Comparison of ENCODE assay signal across 8 mouse cellular contexts in the genomic region with DNA sequence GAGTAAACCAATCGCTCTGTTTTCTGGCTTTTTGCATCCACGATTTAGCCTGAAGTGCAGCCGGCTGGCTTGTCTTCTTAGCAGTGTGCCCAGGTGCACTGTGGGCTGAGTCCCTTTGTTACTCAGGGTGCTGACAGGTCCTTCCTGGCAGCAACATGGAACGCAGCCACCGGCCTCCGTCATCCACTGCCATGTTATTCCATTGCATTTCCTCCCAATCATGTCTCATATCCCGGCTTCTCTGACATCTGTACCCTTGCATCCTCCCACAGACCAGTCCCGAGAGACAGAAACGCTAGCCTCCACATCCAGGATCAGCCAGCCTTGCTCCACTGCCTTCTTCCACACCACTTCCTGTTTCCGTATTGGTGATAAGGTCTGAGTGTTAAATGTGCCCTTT.
A peak's percentile ranks its signal among the peaks of the same experiment; 100 is the strongest.
DNase-seq lines count a peak whose midpoint lies in the region; ATAC-seq and TF ChIP-seq lines count a peak whose summit lies in the region.

No protein-coding gene starts in this region.

- H3K4me1 ChIP-seq in forebrain, embryonic 10.5 days: peaks cover 30% of the 10 kb centered on the region
- H3K4me1 ChIP-seq in forebrain, postnatal 0 days (ENCODE audit: insufficient read depth): no peaks in the 10 kb centered on the region

- H3K27me3 ChIP-seq in forebrain, embryonic 10.5 days (ENCODE audit: poor library complexity, severe bottlenecking): no peaks in the 10 kb centered on the region
- no peaks in the 10 kb centered on the region for H3K27me3 ChIP-seq in forebrain, postnatal 0 days (ENCODE audit: insufficient read depth, low read length)

- 64% methylated on average over 10 of the region's 10 CpGs for WGBS in forebrain, embryonic 10.5 days
- 57% methylated on average over 10 of the region's 10 CpGs for WGBS in forebrain, postnatal 0 days

- H3K27ac ChIP-seq in forebrain, embryonic 10.5 days: peak overlapping the region; percentile 73
- H3K27ac ChIP-seq in forebrain, postnatal 0 days (ENCODE audit: low read depth, low read length): no peak overlapping the region

- no peak for DNase-seq in forebrain, embryonic 10.5 days (ENCODE audit: extremely low spot score, low spot score)
- no peak for DNase-seq in forebrain, postnatal 0 days
- DNase-seq in thymus, postnatal 14 days: peak; percentile 7
- no peak for DNase-seq in thymus, adult 18-20 months
- peak; percentile 29 for DNase-seq in kidney, adult 11 months
- peak; percentile 1 for DNase-seq in lung, postnatal 36 days
- no peak for DNase-seq in layer of hippocampus, postnatal 10 days (ENCODE audit: low spot score in 2 of 2)
- DNase-seq in urinary bladder, postnatal 4 days (ENCODE audit: low spot score in 2 of 2): no peak

- no peak overlapping the region for H3K4me2 ChIP-seq in forebrain, postnatal 0 days (ENCODE audit: low read depth)

- H3K9ac ChIP-seq in forebrain, postnatal 0 days: no peak overlapping the region

- no peak for TF ChIP-seq CTCF in forebrain, postnatal 0 days (IDR thresholded peaks at IDR 0.05; ENCODE audit: low read depth)

- peaks cover 7% of the 10 kb centered on the region for H3K9me3 ChIP-seq in forebrain, embryonic 10.5 days
- no peaks in the 10 kb centered on the region for H3K9me3 ChIP-seq in forebrain, postnatal 0 days (ENCODE audit: low read length)

- H3K36me3 ChIP-seq in forebrain, embryonic 10.5 days (replicated peaks): no peaks in the 10 kb centered on the region
- H3K36me3 ChIP-seq in forebrain, postnatal 0 days (ENCODE audit: insufficient read depth): no peaks in the 10 kb centered on the region

- H3K4me3 ChIP-seq in forebrain, embryonic 10.5 days: no peak overlapping the region
- no peak overlapping the region for H3K4me3 ChIP-seq in forebrain, postnatal 0 days (ENCODE audit: low read depth, low read length)

- ATAC-seq in forebrain, postnatal 0 days: no peak

Comparison
In these comparisons a context has a peak if more than half of its experiments do, and no peak if none do; other contexts are left out.
1. DNase-seq: peak in thymus, postnatal 14 days (single experiment), kidney, adult 11 months (single experiment) and lung, postnatal 36 days (single experiment); none in forebrain, embryonic 10.5 days (single experiment), forebrain, postnatal 0 days (single experiment), thymus, adult 18-20 months (0 of 2), layer of hippocampus, postnatal 10 days (0 of 2) and urinary bladder, postnatal 4 days (0 of 2).